In the genomic region with DNA sequence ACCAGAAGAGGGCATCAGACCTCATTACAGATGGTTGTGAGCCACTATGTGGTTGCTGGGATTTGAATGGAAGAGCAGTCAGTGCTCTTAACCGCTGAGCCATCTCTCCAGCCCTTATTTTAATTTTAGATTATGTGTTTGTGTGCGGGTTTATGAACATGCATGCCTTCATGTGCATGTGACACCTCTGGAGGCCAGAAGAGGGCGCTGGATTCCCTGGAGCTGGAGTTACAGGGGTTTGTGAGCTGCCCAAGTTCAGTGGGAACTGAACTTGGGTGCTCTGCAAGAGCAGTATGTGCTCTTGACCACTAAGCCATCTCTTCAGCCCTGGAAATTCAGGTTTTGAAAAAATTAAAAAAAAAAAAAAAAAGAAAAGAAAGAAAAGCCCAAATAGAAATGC, we compare ENCODE assay signal across 15 mouse cellular contexts.
DNase-seq lines count a peak whose midpoint lies in the region; ATAC-seq and TF ChIP-seq lines count a peak whose summit lies in the region.
"Had no signal": no experiment of that assay in that cellular context is flagged by ENCODE, and none has a peak within 500 bp of the region (broad histone marks: within the 10 kb centered on the region; RNA-seq: fewer than 3 reads in every experiment).

No protein-coding gene starts in this region.

- no peak overlapping the region for H3K4me3 ChIP-seq in kidney, postnatal 0 days (replicated peaks; ENCODE audit: low read depth, low read length)
- H3K4me3 ChIP-seq in midbrain, postnatal 0 days (ENCODE audit: low read depth, low read length): no peak overlapping the region
- H3K4me3 ChIP-seq in midbrain, embryonic 15.5 days: no peak overlapping the region
- no peak overlapping the region for H3K4me3 ChIP-seq in ES-E14 (ENCODE audit: insufficient read depth in 1 of 2, low read depth in 1 of 2, low read length in 2 of 2, poor library complexity in 1 of 2, severe bottlenecking in 1 of 2)
- H3K4me3 ChIP-seq in stomach, postnatal 0 days (ENCODE audit: low read depth, low read length): no peak overlapping the region
- no peak overlapping the region for H3K4me3 ChIP-seq in heart, embryonic 12.5 days
- H3K4me3 ChIP-seq: hindbrain, embryonic 13.5 days; liver, embryonic 15.5 days; neural tube, embryonic 13.5 days; stomach, embryonic 15.5 days had no signal

- no peak for ATAC-seq in kidney, postnatal 0 days (replicated peaks; ENCODE audit: low FRiP score, low read depth)
- ATAC-seq in midbrain, postnatal 0 days (ENCODE audit: low FRiP score): no peak
- ATAC-seq in midbrain, embryonic 15.5 days (replicated peaks): no peak
- no peak for ATAC-seq in stomach, postnatal 0 days (ENCODE audit: low FRiP score, low TSS enrichment)
- ATAC-seq in heart, embryonic 12.5 days (ENCODE audit: insufficient number of reproducible peaks, low FRiP score): no peak
- ATAC-seq: forebrain, postnatal 0 days had no signal

- WGBS in kidney, postnatal 0 days: 43% methylated on average over 3 of the region's 3 CpGs
- WGBS in midbrain, postnatal 0 days: 40% methylated on average over 3 of the region's 3 CpGs
- 42% methylated on average over 3 of the region's 3 CpGs for WGBS in midbrain, embryonic 15.5 days
- WGBS in stomach, postnatal 0 days: 47% methylated on average over 3 of the region's 3 CpGs
- WGBS in heart, embryonic 12.5 days: 33% methylated on average over 3 of the region's 3 CpGs

- H3K9ac ChIP-seq in kidney, postnatal 0 days (ENCODE audit: low read depth, low read length): no peak overlapping the region
- H3K9ac ChIP-seq in midbrain, postnatal 0 days (replicated peaks; ENCODE audit: low read length, poor library complexity, severe bottlenecking): no peak overlapping the region
- H3K9ac ChIP-seq in midbrain, embryonic 15.5 days: no peak overlapping the region
- H3K9ac ChIP-seq in ES-E14 (ENCODE audit: insufficient read depth, low read depth, low read length, poor library complexity, severe bottlenecking): no peak overlapping the region
- H3K9ac ChIP-seq in stomach, postnatal 0 days (ENCODE audit: low read length): no peak overlapping the region
- H3K9ac ChIP-seq in heart, embryonic 12.5 days: no peak overlapping the region
- H3K9ac ChIP-seq: forebrain, postnatal 0 days; hindbrain, embryonic 13.5 days; liver, embryonic 15.5 days; neural tube, embryonic 13.5 days; stomach, embryonic 15.5 days had no signal

- TF ChIP-seq CTCF in kidney, postnatal 0 days (IDR thresholded peaks at IDR 0.05; ENCODE audit: low read depth): peak; percentile 49
- TF ChIP-seq CTCF in midbrain, postnatal 0 days (IDR thresholded peaks at IDR 0.05): peak; percentile 39
- peak; percentile 52 for TF ChIP-seq CTCF in stomach, postnatal 0 days (IDR thresholded peaks at IDR 0.05; ENCODE audit: low read depth)

- H3K4me1 ChIP-seq in kidney, postnatal 0 days (replicated peaks; ENCODE audit: insufficient read depth, low read length): no peaks in the 10 kb centered on the region
- H3K4me1 ChIP-seq in midbrain, postnatal 0 days (ENCODE audit: insufficient read depth, low read length): no peaks in the 10 kb centered on the region
- H3K4me1 ChIP-seq in midbrain, embryonic 15.5 days: no peaks in the 10 kb centered on the region
- no peaks in the 10 kb centered on the region for H3K4me1 ChIP-seq in ES-E14 (ENCODE audit: control insufficient read depth in 2 of 2, insufficient read depth in 2 of 2, low read length in 2 of 2, poor library complexity in 1 of 2)
- H3K4me1 ChIP-seq in stomach, postnatal 0 days (replicated peaks; ENCODE audit: control insufficient read depth, insufficient read depth): no peaks in the 10 kb centered on the region
- 0 out of 2 replicates have a peak, but pooled peaks cover 4% of the 10 kb centered on the region for H3K4me1 ChIP-seq in heart, embryonic 12.5 days (replicated peaks)
- H3K4me1 ChIP-seq: hindbrain, embryonic 13.5 days; liver, embryonic 15.5 days; neural tube, embryonic 13.5 days; stomach, embryonic 15.5 days had no signal

- no peaks in the 10 kb centered on the region for H3K36me3 ChIP-seq in kidney, postnatal 0 days (ENCODE audit: insufficient read depth, low read length)
- no peaks in the 10 kb centered on the region for H3K36me3 ChIP-seq in midbrain, postnatal 0 days (ENCODE audit: insufficient read depth, low read length)
- H3K36me3 ChIP-seq in midbrain, embryonic 15.5 days (replicated peaks): no peaks in the 10 kb centered on the region
- no peaks in the 10 kb centered on the region for H3K36me3 ChIP-seq in ES-E14 (ENCODE audit: control insufficient read depth, insufficient read depth, low read length, poor library complexity, severe bottlenecking)
- H3K36me3 ChIP-seq in stomach, postnatal 0 days (ENCODE audit: control insufficient read depth, insufficient read depth, low read length): no peaks in the 10 kb centered on the region
- no peaks in the 10 kb centered on the region for H3K36me3 ChIP-seq in heart, embryonic 12.5 days
- H3K36me3 ChIP-seq: hindbrain, embryonic 13.5 days; liver, embryonic 15.5 days; neural tube, embryonic 13.5 days; stomach, embryonic 15.5 days had no signal

- H3K4me2 ChIP-seq in kidney, postnatal 0 days (ENCODE audit: low read length): no peak overlapping the region
- H3K4me2 ChIP-seq in midbrain, postnatal 0 days (ENCODE audit: low read depth, low read length, poor library complexity, severe bottlenecking): no peak overlapping the region
- no peak overlapping the region for H3K4me2 ChIP-seq in midbrain, embryonic 15.5 days
- no peak overlapping the region for H3K4me2 ChIP-seq in stomach, postnatal 0 days (replicated peaks; ENCODE audit: low read depth)
- H3K4me2 ChIP-seq in heart, embryonic 12.5 days: no peak overlapping the region
- H3K4me2 ChIP-seq: hindbrain, embryonic 13.5 days; liver, embryonic 15.5 days; neural tube, embryonic 13.5 days; stomach, embryonic 15.5 days had no signal

- in situ Hi-C loops in ES-E14 (cut with MboI; ENCODE audit: low sequenced_read_pairs in 2 of 2, unreplicated experiment in 2 of 2): loop anchor here in 1 of 2 experiments (25.0 kb wide), 1 partner anchor 802 kb away; no protein-coding TSS in a partner anchor

- DNase-seq in kidney, postnatal 0 days (ENCODE audit: low spot score): no peak
- DNase-seq in kidney, adult 9 months: no peak
- DNase-seq in midbrain, postnatal 0 days (ENCODE audit: low spot score): no peak
- peak; percentile 16 for DNase-seq in ES-E14 (ENCODE audit: low read depth, low spot score)
- DNase-seq in stomach, postnatal 0 days (ENCODE audit: low spot score): no peak
- DNase-seq: cerebellum, adult 9-10 months; forebrain, postnatal 0 days; gastrocnemius, postnatal 36 days; kidney, adult 8-10 months had no signal

- no peak overlapping the region for H3K27ac ChIP-seq in kidney, postnatal 0 days
- no peak overlapping the region for H3K27ac ChIP-seq in midbrain, postnatal 0 days (ENCODE audit: low read depth, low read length)
- H3K27ac ChIP-seq in midbrain, embryonic 15.5 days: no peak overlapping the region
- no peak overlapping the region for H3K27ac ChIP-seq in ES-E14 (ENCODE audit: insufficient read depth, low read depth, low read length, poor library complexity, severe bottlenecking)
- no peak overlapping the region for H3K27ac ChIP-seq in stomach, postnatal 0 days (replicated peaks)
- H3K27ac ChIP-seq in heart, embryonic 12.5 days (ENCODE audit: poor library complexity, severe bottlenecking): no peak overlapping the region
- H3K27ac ChIP-seq: hindbrain, embryonic 13.5 days; liver, embryonic 15.5 days; neural tube, embryonic 13.5 days; stomach, embryonic 15.5 days had no signal

- no peaks in the 10 kb centered on the region for H3K27me3 ChIP-seq in kidney, postnatal 0 days (ENCODE audit: insufficient read depth, low read length)
- no peaks in the 10 kb centered on the region for H3K27me3 ChIP-seq in midbrain, postnatal 0 days (ENCODE audit: insufficient read depth, low read length)
- H3K27me3 ChIP-seq in midbrain, embryonic 15.5 days (replicated peaks): no peaks in the 10 kb centered on the region
- no peaks in the 10 kb centered on the region for H3K27me3 ChIP-seq in stomach, postnatal 0 days (ENCODE audit: control insufficient read depth, insufficient read depth, low read length)
- H3K27me3 ChIP-seq in heart, embryonic 12.5 days (replicated peaks): no peaks in the 10 kb centered on the region
- H3K27me3 ChIP-seq: hindbrain, embryonic 13.5 days; liver, embryonic 15.5 days; neural tube, embryonic 13.5 days; stomach, embryonic 15.5 days had no signal

- no peak for TF ChIP-seq EP300 in stomach, postnatal 0 days (optimal IDR thresholded peaks at IDR 0.05)

- no peaks in the 10 kb centered on the region for H3K9me3 ChIP-seq in kidney, postnatal 0 days (replicated peaks; ENCODE audit: low read length)
- no peaks in the 10 kb centered on the region for H3K9me3 ChIP-seq in midbrain, postnatal 0 days (ENCODE audit: low read length)
- H3K9me3 ChIP-seq in midbrain, embryonic 15.5 days: no peaks in the 10 kb centered on the region
- no peaks in the 10 kb centered on the region for H3K9me3 ChIP-seq in ES-E14 (ENCODE audit: control insufficient read depth, insufficient read depth, low read depth, low read length)
- no peaks in the 10 kb centered on the region for H3K9me3 ChIP-seq in stomach, postnatal 0 days (ENCODE audit: control insufficient read depth, low read length)
- 0 out of 2 replicates have a peak, but pooled peaks cover 2% of the 10 kb centered on the region for H3K9me3 ChIP-seq in heart, embryonic 12.5 days (replicated peaks)
- H3K9me3 ChIP-seq: liver, embryonic 15.5 days; neural tube, embryonic 13.5 days; stomach, embryonic 15.5 days had no signal

TF ChIP-seq in ES-E14, 5 proteins besides CTCF, POLR2A, EP300 and RAD21:
- TF ChIP-seq ZC3H11A (IDR thresholded peaks at IDR 0.05; ENCODE audit: borderline replicate concordance, low read depth, low read length) (peak; percentile 34; the same call in 1 of the 2 replicates), HCFC1 (IDR thresholded peaks at IDR 0.05; ENCODE audit: borderline replicate concordance, insufficient read depth, low read length) (no peak)
